Mouse (Mus musculus): ENCODE measurements at regions not wholly inside any gene's neighbourhood (a gene's known extent, or its start where the extent isn't known, plus 50 kb on each side); places are given as distances from the start of the nearest gene placed in this dataset.

DNA sequence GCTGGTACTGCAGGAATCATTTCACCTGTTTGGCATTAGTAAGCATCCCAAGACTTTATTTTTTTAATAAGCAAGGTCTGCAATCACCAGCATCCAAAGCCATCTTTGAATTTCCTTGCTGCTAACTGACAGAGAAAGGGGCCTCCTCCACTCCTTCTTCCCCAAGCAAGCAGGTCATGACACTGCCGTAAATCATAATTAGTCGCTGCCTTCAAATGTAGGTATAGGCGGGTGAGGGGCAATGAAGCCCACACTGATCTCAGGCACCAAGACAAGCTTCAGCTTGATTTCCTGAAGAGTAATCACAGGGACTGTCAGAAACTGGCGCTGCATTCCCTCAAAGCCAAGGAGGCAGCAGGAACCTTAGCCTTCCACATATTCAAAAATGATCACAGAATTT lies 73.3 kb upstream of the Ptprt start:
- Histone ChIP-seq H3K9me3 (replicated peaks) (no peaks in the 10 kb centered on the region), H3K4me2 (no peak overlapping the region), H3K27ac (ENCODE audit: poor library complexity, severe bottlenecking) (no peak overlapping the region), H3K4me1 (replicated peaks) (no peaks in the 10 kb centered on the region), H3K27me3 (replicated peaks) (no peaks in the 10 kb centered on the region), H3K4me3 (no peak overlapping the region), H3K36me3 (no peaks in the 10 kb centered on the region), H3K9ac (no peak overlapping the region)
- ATAC-seq (ENCODE audit: insufficient number of reproducible peaks, low FRiP score), result no peak
- 70% methylated on average over 4 of the region's 4 CpGs for WGBS

DNA sequence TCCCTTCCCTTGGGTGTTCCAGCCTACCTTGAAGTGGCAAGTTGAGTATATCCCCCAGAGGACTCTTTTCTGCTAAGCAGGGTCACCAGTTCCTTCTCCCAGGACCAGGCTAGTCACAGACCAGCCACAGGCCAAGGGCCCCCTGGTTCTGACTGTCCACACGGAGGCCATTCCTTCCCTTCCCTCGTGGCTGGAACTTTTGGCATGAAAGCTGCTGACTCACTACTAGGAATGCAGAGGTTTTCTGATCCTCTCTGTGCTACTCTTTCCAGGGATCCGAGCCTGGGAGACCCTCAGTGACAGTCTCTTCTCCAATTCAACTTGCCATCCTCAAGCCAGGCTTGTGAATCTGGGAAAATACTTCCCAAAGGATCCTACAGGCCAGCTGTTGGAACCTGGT lies 59.1 kb upstream of the Ptprt start:
- Histone ChIP-seq H3K4me1 (replicated peaks) (no peaks in the 10 kb centered on the region), H3K9me3 (replicated peaks) (no peaks in the 10 kb centered on the region), H3K27me3 (replicated peaks) (no peaks in the 10 kb centered on the region), H3K27ac (ENCODE audit: poor library complexity, severe bottlenecking) (no peak overlapping the region), H3K36me3 (no peaks in the 10 kb centered on the region), H3K4me3 (no peak overlapping the region), H3K4me2 (no peak overlapping the region), H3K9ac (no peak overlapping the region)
- no peak for ATAC-seq (ENCODE audit: insufficient number of reproducible peaks, low FRiP score)
- WGBS, result 33% methylated on average over 3 of the region's 3 CpGs

DNA sequence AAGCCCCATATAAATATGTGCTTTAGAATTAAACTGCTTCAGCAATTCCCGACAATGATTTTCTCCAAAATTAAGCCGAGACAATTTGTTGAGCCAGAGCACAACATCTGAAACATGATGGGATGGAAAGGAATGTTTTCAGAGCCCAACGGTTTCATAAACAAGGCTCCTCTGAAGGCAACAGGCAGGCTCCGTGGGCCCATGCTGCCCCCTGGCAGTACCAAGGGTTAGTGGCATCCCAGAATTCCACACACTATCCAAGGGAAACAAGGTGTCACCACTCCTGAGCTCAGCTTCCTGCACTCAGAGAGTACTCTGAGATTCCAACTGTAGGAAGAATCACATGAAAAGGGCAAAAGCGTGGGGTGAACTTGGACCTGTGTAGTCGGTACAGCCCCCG lies 57.5 kb upstream of the Ptprt start:
- Histone ChIP-seq H3K4me2 (no peak overlapping the region), H3K36me3 (no peaks in the 10 kb centered on the region), H3K4me1 (replicated peaks) (no peaks in the 10 kb centered on the region), H3K4me3 (no peak overlapping the region), H3K9ac (no peak overlapping the region), H3K9me3 (replicated peaks) (no peaks in the 10 kb centered on the region), H3K27ac (ENCODE audit: poor library complexity, severe bottlenecking) (no peak overlapping the region), H3K27me3 (replicated peaks) (no peaks in the 10 kb centered on the region)
- ATAC-seq (ENCODE audit: insufficient number of reproducible peaks, low FRiP score), result no peak
- 72% methylated on average over 7 of the region's 7 CpGs for WGBS

DNA sequence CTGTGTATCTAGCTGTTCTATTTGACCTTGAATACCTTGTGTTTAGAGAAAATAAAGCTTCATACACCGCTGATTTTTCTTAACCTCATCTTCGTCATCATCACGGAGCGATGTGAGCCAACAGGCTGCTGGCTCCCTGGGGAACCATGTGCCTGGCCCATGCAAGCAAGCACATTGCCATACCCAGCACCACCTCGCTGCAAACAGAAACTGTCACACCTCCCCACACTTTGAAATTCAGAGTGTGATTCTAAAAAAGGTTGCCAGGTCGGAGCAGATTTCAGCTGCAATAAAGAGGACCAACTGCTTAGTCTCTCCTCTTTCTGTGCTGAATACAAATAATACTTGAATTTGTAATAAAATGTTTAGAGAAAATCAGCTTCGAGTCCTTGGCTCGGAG lies 54.0 kb upstream of the Ptprt start:
- no peaks in the 10 kb centered on the region for H3K9me3 ChIP-seq (replicated peaks)
- H3K4me3 ChIP-seq, result no peak overlapping the region
- H3K4me1 ChIP-seq (replicated peaks), result no peaks in the 10 kb centered on the region

DNA sequence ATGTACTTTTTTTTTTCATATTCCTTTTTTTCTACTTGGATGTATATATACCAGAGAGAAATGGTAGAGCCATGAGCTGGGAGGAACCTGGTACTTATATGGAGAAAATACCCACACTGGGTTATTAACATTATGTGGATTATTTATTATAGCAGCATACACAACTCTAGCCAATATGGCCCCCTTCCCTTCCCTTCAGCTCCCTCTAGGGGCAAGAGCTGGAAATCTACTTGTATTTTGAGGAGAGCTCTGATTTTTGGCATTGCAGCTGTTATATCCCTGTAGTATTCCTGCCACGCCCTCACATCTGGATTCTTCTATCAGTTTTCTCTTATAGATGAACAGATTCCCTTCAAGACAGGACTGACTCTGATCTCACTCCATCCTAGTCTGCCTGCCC lies 52.0 kb upstream of the Ptprt start:
- Histone ChIP-seq H3K9ac (no peak overlapping the region), H3K4me3 (no peak overlapping the region), H3K27ac (ENCODE audit: poor library complexity, severe bottlenecking) (no peak overlapping the region), H3K4me1 (replicated peaks) (no peaks in the 10 kb centered on the region), H3K4me2 (no peak overlapping the region), H3K9me3 (replicated peaks) (no peaks in the 10 kb centered on the region), H3K27me3 (replicated peaks) (no peaks in the 10 kb centered on the region), H3K36me3 (no peaks in the 10 kb centered on the region)
- 59% methylated on average over 1 of the region's 1 CpGs for WGBS
- no peak for ATAC-seq (ENCODE audit: insufficient number of reproducible peaks, low FRiP score)

More for the DNA sequence above, 54.0 kb upstream of the Ptprt start:
- no peaks in the 10 kb centered on the region for H3K36me3 ChIP-seq
- H3K27me3 ChIP-seq (replicated peaks), result no peaks in the 10 kb centered on the region
- ATAC-seq (ENCODE audit: insufficient number of reproducible peaks, low FRiP score), result no peak
- H3K27ac ChIP-seq (ENCODE audit: poor library complexity, severe bottlenecking), result no peak overlapping the region
- WGBS, result 77% methylated on average over 8 of the region's 8 CpGs
- H3K4me2 ChIP-seq, result no peak overlapping the region
- no peak overlapping the region for H3K9ac ChIP-seq

DNA sequence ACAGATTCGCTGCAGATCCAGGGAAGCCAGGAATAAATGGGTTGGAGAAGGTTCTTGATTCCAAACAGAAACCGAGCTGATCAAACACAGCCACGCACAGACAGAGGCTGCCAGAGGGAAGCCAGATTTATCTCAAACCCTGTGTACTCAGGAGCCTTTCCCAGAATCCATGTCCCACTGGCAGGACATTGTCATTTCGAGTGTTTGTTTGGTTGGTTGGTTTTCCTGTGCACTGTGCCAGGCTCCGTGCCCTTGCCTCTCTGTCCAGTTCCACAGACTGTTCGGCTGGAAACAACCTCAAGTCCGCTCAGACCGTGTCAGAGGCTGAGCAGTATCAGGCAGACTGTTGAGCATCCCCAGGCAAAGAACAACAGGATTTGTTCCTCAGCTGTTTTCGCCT lies 51.4 kb upstream of the Ptprt start:
- no peak for ATAC-seq (ENCODE audit: insufficient number of reproducible peaks, low FRiP score)
- Histone ChIP-seq H3K9me3 (replicated peaks) (no peaks in the 10 kb centered on the region), H3K27me3 (replicated peaks) (no peaks in the 10 kb centered on the region), H3K9ac (no peak overlapping the region), H3K4me2 (no peak overlapping the region), H3K4me3 (no peak overlapping the region), H3K4me1 (replicated peaks) (no peaks in the 10 kb centered on the region), H3K36me3 (no peaks in the 10 kb centered on the region), H3K27ac (ENCODE audit: poor library complexity, severe bottlenecking) (no peak overlapping the region)
- WGBS, result 80% methylated on average over 9 of the region's 9 CpGs

Data from heart, embryonic 12.5 days (tissue).